Mouse (Mus musculus) hindbrain, embryonic 16.5 days (tissue): Measurements from ENCODE around the gene Serpini1. TPM values are rescaled to one million over a fixed set of nuclear protein-coding genes. Genes with fewer than 3 reads are reported as not detected.

Source experiments
- ATAC-seq: fragments of 200-750 bp; cut with Nextera tagmentation; 2 replicates; pipeline ENCODE4 v1.8.0; 2017; ENCODE audit warnings: moderate TSS enrichment, moderate library complexity
- H3K27ac ChIP-seq: fragments of 300-500 bp; sonication (generic); 2 replicates; pipeline ENCODE4 v1.5.1; 2014; ENCODE audit warnings: low read depth, mild to moderate bottlenecking, control low read depth, low read length, moderate library complexity
- H3K27me3 ChIP-seq: fragments of 300-500 bp; sonication (generic); replicated peaks from 2 replicates; pipeline ENCODE4 v1.6.1; 2014; ENCODE audit warnings: low read length; ENCODE audit not compliant: control insufficient read depth, insufficient read depth
- H3K36me3 ChIP-seq: fragments of 300-500 bp; sonication (generic); 2 replicates; pipeline ENCODE4 v1.6.1; 2014; ENCODE audit warnings: mild to moderate bottlenecking, low read length, moderate library complexity, mixed read lengths; ENCODE audit not compliant: control insufficient read depth, insufficient read depth
- H3K4me1 ChIP-seq: fragments of 300-500 bp; sonication (generic); 2 replicates; pipeline ENCODE4 v1.6.1; 2014; ENCODE audit warnings: low read depth, low read length; ENCODE audit not compliant: control insufficient read depth, insufficient read depth
- H3K4me2 ChIP-seq: fragments of 300-500 bp; sonication (generic); 2 replicates; pipeline ENCODE4 v1.6.1; 2014; ENCODE audit warnings: mild to moderate bottlenecking, low read length, control low read depth, moderate library complexity
- H3K4me3 ChIP-seq: fragments of 300-500 bp; sonication (generic); 2 replicates; pipeline ENCODE4 v1.5.1; 2014; ENCODE audit warnings: mild to moderate bottlenecking, low read length, control low read depth, moderate library complexity
- H3K9ac ChIP-seq: fragments of 300-500 bp; sonication (generic); 2 replicates; pipeline ENCODE4 v1.6.1; 2014; ENCODE audit warnings: low read depth, mild to moderate bottlenecking, control low read depth, low read length, moderate library complexity
- H3K9me3 ChIP-seq: fragments of 300-500 bp; sonication (generic); 2 replicates; pipeline ENCODE4 v1.6.1; 2014; ENCODE audit warnings: mild to moderate bottlenecking, low read length, moderate library complexity; ENCODE audit not compliant: control insufficient read depth
- WGBS: fragments of 180-500 bp; shearing (Covaris S2); extraction: QIAGEN DNeasy Blood & Tissue Kit; methylation state at CpG from one replicate; pipeline ENCODE4 v1.1.7; 2014; 5-methylcytosine and 5-hydroxymethylcytosine counted together
- polyA plus RNA-seq: library from polyadenylated mRNA; unstranded; fragments of >200 nt; fragmentation: Nextera tagmentation; extraction: Ambion mirVana; gene quantifications from 2 replicates; pipeline ENCODE4 v1.2.1, GENCODE M21; 2015

Serpini1 gene
- polyA plus RNA-seq, 1 experiment from 2014 or later: 186 TPM

DNA sequence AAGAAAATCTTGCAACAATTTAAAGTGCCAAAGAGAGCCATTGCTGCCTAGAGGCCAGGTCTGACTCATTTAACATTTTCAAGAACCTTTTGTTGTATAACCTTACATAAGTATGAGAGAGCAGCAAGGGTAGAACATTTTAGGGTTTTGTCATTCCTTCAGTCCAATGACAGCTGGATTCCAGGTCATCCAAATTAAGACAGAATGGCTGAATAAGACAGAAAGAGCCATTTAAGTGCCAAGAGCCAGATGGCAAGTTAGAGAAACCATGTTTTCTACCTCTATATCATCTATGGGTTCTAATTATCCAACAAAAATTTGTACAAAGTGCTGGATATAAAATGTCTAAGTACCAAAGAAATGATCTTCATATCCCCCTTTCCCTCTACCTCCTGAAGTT, 6.1 kb upstream of the Serpini1 start:
- no peaks in the 10 kb centered on the region for H3K9me3 ChIP-seq
- H3K36me3 ChIP-seq: no peaks in the 10 kb centered on the region
- no peak overlapping the region for H3K4me3 ChIP-seq
- H3K27me3 ChIP-seq: no peaks in the 10 kb centered on the region
- no peak for ATAC-seq
- no peak overlapping the region for H3K27ac ChIP-seq
- no peak overlapping the region for H3K9ac ChIP-seq
- peaks cover 4% of the 10 kb centered on the region for H3K4me1 ChIP-seq
- no peak overlapping the region for H3K4me2 ChIP-seq

- H3K36me3 ChIP-seq: no peaks in the 10 kb centered on the region
- peak overlapping the region; percentile 97 for H3K9ac ChIP-seq
- H3K27ac ChIP-seq: peak overlapping the region; percentile 81
- H3K4me1 ChIP-seq: peaks cover 4% of the 10 kb centered on the region
- H3K9me3 ChIP-seq: no peaks in the 10 kb centered on the region
- ATAC-seq: peak; percentile 50
- under 1% methylated on average over 33 of the region's 36 CpGs for WGBS
- H3K27me3 ChIP-seq: no peaks in the 10 kb centered on the region
- peak overlapping the region; percentile 92 for H3K4me3 ChIP-seq
- peak overlapping the region; percentile 88 for H3K4me2 ChIP-seq
These were observed 1.1 kb upstream of the Serpini1 start for GRCm38 (mm10) chr3:75556121-75556694.

DNA sequence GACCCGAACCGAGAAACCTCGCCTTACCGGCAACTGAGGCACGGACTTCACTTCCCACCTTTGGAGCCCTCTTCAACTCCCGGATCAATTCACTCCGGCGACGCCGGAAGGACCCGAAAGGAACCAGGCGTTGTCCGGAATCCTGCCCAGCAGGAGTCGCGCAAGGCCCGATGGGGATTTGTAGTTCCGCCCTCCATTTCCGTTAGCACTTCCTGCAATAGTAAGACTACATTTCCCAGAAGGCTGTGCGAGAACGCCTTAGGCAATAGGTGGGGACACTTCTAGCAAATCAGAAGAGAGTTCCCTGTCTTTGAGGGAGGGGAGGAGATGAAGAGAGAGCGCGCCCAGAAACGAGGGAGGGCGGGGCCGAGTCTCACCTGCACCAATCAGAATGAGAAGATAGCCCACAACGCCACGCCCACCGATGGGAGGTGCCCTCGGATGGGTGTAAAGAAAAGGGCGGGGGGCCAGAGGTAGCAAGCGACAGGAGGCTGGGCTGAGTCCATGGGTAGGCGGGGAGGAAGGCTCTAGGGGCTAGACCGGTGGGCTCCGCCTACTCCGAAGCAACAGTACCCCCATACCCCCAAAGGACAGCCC, 554 bp upstream of the Serpini1 start, which contains the start of gene Pdcd10:
Gene Pdcd10, minus strand, starts transcription at position 162 of the 597 bp plus-strand sequence.
- Histone ChIP-seq H3K36me3 (no peaks in the 10 kb centered on the region), H3K9ac (peak within 1 kb of the TSS; percentile 97), H3K4me2 (peak within 1 kb of the TSS; percentile 88), H3K9me3 (no peaks in the 10 kb centered on the region), H3K27me3 (no peaks in the 10 kb centered on the region), H3K4me1 (peaks cover 4% of the 10 kb centered on the region), H3K27ac (peak within 1 kb of the TSS; percentile 84), H3K4me3 (peak within 1 kb of the TSS; percentile 92)
- under 1% methylated on average over 35 of the region's 35 CpGs for WGBS
- peak; percentile 97 for ATAC-seq

DNA sequence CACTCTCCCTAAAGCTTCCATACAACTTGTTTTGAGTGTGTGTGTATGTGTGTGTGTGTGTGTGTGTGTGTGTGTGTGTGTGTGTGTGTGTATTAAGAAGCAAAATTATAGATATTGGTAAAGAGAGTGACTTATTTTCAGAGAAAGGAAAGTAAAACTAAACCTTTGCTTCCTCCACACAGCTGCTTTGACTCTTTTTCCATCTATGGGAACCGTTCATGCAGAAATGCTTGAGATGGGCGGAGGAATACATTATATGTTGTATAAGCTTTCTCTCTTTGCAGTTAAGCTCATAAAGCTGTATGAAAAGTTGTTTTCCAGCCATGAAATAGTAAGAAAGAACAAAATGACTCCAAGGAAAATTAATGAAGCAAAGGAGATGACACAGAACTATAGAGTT, 16.7 kb downstream of the Serpini1 start:
- Histone ChIP-seq H3K36me3 (no peaks in the 10 kb centered on the region), H3K9me3 (no peaks in the 10 kb centered on the region), H3K9ac (no peak overlapping the region), H3K4me3 (no peak overlapping the region), H3K27me3 (no peaks in the 10 kb centered on the region), H3K4me1 (no peaks in the 10 kb centered on the region), H3K4me2 (no peak overlapping the region), H3K27ac (no peak overlapping the region)
- ATAC-seq: no peak
- 67% methylated on average over 2 of the region's 2 CpGs for WGBS

GRCm38 (mm10) chr3:75575582-75575981, 18.2 kb downstream of the Serpini1 start:
- 76% methylated on average over 1 of the region's 1 CpGs for WGBS
- Histone ChIP-seq H3K9me3 (no peaks in the 10 kb centered on the region), H3K4me3 (no peak overlapping the region), H3K27me3 (no peaks in the 10 kb centered on the region), H3K9ac (no peak overlapping the region), H3K4me2 (no peak overlapping the region), H3K4me1 (no peaks in the 10 kb centered on the region), H3K36me3 (no peaks in the 10 kb centered on the region), H3K27ac (no peak overlapping the region)
- ATAC-seq: no peak

- H3K9me3 ChIP-seq: no peaks in the 10 kb centered on the region
- no peaks in the 10 kb centered on the region for H3K36me3 ChIP-seq
- no peaks in the 10 kb centered on the region for H3K4me1 ChIP-seq
- no peak overlapping the region for H3K4me3 ChIP-seq
- H3K9ac ChIP-seq: no peak overlapping the region
- no peak overlapping the region for H3K27ac ChIP-seq
- ATAC-seq: no peak
- 59% methylated on average over 4 of the region's 4 CpGs for WGBS
- no peaks in the 10 kb centered on the region for H3K27me3 ChIP-seq
- no peak overlapping the region for H3K4me2 ChIP-seq
These were observed 22.0 kb downstream of the Serpini1 start for GRCm38 (mm10) chr3:75579352-75579751.

DNA sequence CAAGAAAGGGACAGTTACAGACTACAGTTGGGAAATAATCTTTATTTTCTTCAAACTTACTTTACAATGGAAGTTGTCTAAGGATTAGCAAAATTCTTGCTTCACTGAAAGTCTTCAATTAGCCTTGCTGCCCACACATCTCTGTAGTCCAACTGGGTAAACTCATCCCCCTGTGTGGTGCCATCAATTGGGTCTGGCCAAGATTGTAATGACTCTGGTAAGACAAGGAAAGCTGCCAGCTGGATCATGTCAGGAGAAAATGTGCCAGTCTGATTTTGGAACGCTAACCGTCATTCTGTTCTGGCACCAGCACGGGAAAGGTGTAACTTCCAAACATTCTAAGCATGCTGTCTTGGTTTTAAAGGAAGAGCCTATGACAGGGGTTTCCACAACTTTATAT, 25.9 kb downstream of the Serpini1 start:
- Histone ChIP-seq H3K4me2 (no peak overlapping the region), H3K9ac (no peak overlapping the region), H3K9me3 (no peaks in the 10 kb centered on the region), H3K27me3 (no peaks in the 10 kb centered on the region), H3K4me1 (no peaks in the 10 kb centered on the region), H3K36me3 (no peaks in the 10 kb centered on the region), H3K4me3 (no peak overlapping the region), H3K27ac (no peak overlapping the region)
- WGBS: 77% methylated on average over 3 of the region's 3 CpGs
- ATAC-seq: peak; percentile 61

DNA sequence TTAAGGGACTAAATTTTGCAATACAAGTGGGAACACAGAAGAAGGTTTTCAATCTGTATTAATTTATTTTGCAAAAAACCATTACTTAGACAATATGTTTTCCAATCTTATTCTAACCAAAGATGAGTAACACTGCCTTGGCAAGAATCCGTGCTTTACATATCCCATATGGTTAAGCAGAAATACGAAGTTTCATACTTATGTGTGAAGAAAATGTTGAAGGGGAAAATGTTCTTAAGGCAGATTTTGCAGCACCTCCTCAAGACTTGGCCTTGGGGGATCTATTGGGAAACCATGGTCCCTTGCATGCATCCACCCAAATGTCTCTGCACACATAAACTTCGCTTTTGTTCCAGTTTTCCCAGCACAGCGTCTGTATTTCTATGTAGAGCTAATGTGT, 27.6 kb downstream of the Serpini1 start:
- H3K27me3 ChIP-seq: no peaks in the 10 kb centered on the region
- H3K9ac ChIP-seq: no peak overlapping the region
- 83% methylated on average over 4 of the region's 4 CpGs for WGBS
- H3K4me1 ChIP-seq: no peaks in the 10 kb centered on the region
- no peak for ATAC-seq
- no peaks in the 10 kb centered on the region for H3K9me3 ChIP-seq
- H3K4me2 ChIP-seq: no peak overlapping the region
- H3K4me3 ChIP-seq: no peak overlapping the region
- H3K27ac ChIP-seq: no peak overlapping the region
- H3K36me3 ChIP-seq: no peaks in the 10 kb centered on the region

DNA sequence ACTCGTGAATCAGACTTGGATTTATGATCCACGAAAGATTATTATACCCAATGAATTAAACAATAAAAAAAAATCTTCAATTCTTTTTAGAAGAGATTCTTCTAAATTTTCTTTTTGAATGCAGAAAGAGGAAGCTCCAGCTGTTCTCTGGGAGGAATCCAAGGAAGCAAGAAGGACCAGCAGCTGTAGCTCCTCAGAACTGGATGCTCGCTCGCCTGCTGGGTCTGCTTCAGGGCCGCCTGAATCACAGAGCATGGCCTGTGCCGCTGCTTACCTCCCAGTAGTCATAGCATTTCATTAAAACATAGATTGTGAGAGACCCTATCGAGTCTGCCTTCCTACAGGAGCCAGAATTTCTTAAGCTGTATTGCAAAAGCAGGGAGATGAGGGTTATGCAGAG, 53.7 kb downstream of the Serpini1 start:
- Histone ChIP-seq H3K4me2 (no peak overlapping the region), H3K27ac (no peak overlapping the region), H3K27me3 (no peaks in the 10 kb centered on the region), H3K36me3 (no peaks in the 10 kb centered on the region), H3K4me3 (no peak overlapping the region), H3K4me1 (no peaks in the 10 kb centered on the region), H3K9me3 (no peaks in the 10 kb centered on the region), H3K9ac (no peak overlapping the region)
- no peak for ATAC-seq
- WGBS: 75% methylated on average over 7 of the region's 7 CpGs
